Mouse (Mus musculus): ENCODE data around the gene Miga1.

DNA sequence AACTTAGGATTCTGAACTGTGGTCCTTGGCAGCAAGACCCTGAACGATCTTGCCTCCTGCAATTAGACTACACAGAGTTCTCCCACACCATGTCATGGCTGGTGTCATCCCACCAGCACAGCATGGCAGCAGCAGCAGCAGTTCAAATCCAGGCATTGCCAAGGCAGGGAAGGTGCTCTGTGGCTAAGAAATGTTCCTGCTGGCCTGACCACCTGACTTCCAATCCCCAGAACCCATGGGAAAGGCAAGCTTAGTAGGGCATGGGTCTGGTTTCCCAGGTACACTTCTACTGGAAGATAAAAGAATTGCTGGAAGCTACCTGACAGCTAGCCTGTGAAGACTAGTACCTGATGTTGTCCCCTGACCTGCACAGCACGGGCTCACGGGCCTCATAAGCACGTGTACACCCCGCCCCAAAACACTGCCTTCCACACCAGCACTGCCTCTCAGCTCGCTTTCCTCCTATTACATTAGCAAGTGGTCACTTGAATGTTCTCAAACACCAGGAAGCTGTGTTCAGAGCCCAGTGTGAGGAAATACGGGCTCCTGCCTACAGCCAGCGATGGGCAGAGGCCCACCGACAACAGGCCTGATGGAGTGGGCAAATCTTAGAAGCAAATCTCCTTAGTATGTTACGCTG lies 69.0 kb downstream of the Miga1 start:
- TF ChIP-seq CTCF (IDR thresholded peaks at IDR 0.05; ENCODE audit: borderline replicate concordance, extremely low read depth, insufficient read depth, insufficient read length) (no peak), POLR2A (IDR thresholded peaks at IDR 0.05; ENCODE audit: borderline replicate concordance, extremely low read depth, insufficient read depth, insufficient read length, poor library complexity, severe bottlenecking) (no peak)

All from brain, embryonic 14.5 days (tissue).